Mouse (Mus musculus): Measurements from ENCODE around the gene Mfn2.

DNA sequence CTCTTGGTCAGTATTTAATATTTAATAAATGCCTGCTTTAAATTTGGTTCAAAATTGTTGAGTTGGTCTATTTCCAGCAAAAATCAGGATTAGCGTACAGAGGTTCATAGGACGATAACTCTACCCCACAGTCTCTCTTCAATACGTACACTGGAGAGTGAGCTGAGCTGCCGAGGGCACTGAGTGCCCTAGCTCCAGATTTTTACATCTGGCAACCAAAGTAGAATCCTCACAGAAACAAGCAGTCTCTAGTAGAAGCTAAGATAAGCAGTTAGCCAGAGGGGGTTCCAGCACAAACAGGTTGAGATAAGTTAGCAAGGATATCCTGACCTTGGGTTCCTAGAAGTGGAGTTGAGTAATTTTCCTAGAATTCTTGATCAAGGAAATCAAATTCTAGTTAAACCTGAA, 55.9 kb downstream of the Mfn2 start:
- TF ChIP-seq GATA1 (IDR thresholded peaks at IDR 0.05; ENCODE audit: borderline replicate concordance, low read length): no peak
- TF ChIP-seq FLI1 (IDR thresholded peaks at IDR 0.05; ENCODE audit: low read length): no peak

All from megakaryocyte, embryonic 14.5 days (primary cell).